Mouse (Mus musculus) liver, embryonic 13.5 days (tissue): ENCODE measurements around the gene Sstr2. TPM values are rescaled to one million over a fixed set of nuclear protein-coding genes. Genes with fewer than 3 reads are reported as not detected.

ENCODE experiments used
- ATAC-seq: fragments of 200-750 bp; cut with Nextera tagmentation; 2 replicates; pipeline ENCODE4 v1.8.0; 2017; ENCODE audit warnings: low read depth, mild to moderate bottlenecking, moderate number of reproducible peaks, moderate library complexity
- DNase-seq: peaks from one replicate; pipeline ENCODE4 v3.0.0; 2022
- H3K27ac ChIP-seq: fragments of 300-500 bp; sonication (generic); 2 replicates; pipeline ENCODE4 v1.5.1; 2015; ENCODE audit warnings: moderate library complexity, mild to moderate bottlenecking, inconsistent platforms
- H3K27me3 ChIP-seq: fragments of 300-500 bp; sonication (generic); 2 replicates; pipeline ENCODE4 v1.6.1; 2015; ENCODE audit warnings: mild to moderate bottlenecking, inconsistent platforms
- H3K36me3 ChIP-seq: fragments of 300-500 bp; sonication (generic); 2 replicates; pipeline ENCODE4 v1.6.1; 2015; ENCODE audit warnings: mild to moderate bottlenecking, inconsistent platforms
- H3K4me1 ChIP-seq: fragments of 300-500 bp; sonication (generic); replicated peaks from 2 replicates; pipeline ENCODE4 v1.6.1; 2015; ENCODE audit warnings: inconsistent platforms
- H3K4me2 ChIP-seq: fragments of 300-500 bp; sonication (generic); 2 replicates; pipeline ENCODE4 v1.6.1; 2015; ENCODE audit warnings: inconsistent platforms, mild to moderate bottlenecking, moderate library complexity
- H3K4me3 ChIP-seq: fragments of 300-500 bp; sonication (generic); replicated peaks from 2 replicates; pipeline ENCODE4 v1.5.1; 2015; ENCODE audit warnings: mild to moderate bottlenecking, inconsistent platforms
- H3K9ac ChIP-seq: fragments of 300-500 bp; sonication (generic); 2 replicates; pipeline ENCODE4 v1.6.1; 2015; ENCODE audit warnings: mild to moderate bottlenecking, inconsistent platforms
- H3K9me3 ChIP-seq: fragments of 300-500 bp; sonication (generic); replicated peaks from 2 replicates; pipeline ENCODE4 v1.6.1; 2016; ENCODE audit warnings: inconsistent platforms
- WGBS: fragments of 180-500 bp; shearing (Covaris S2); methylation state at CpG from one replicate; pipeline ENCODE4 v1.1.7; 2015; ENCODE audit not compliant: insufficient replicate concordance; 5-methylcytosine and 5-hydroxymethylcytosine counted together
- polyA plus RNA-seq: library from polyadenylated mRNA; unstranded; fragments of >200 nt; fragmentation: Nextera tagmentation; extraction: Ambion mirVana; gene quantifications from 2 replicates; pipeline ENCODE4 v1.2.1, GENCODE M21; 2015

Gene Sstr2
- polyA plus RNA-seq, 1 experiment from 2014 or later, result 2.7 TPM

- Histone ChIP-seq H3K9me3 (no peaks in the 10 kb centered on the region), H3K4me3 (no peak overlapping the region), H3K27me3 (no peaks in the 10 kb centered on the region), H3K27ac (no peak overlapping the region), H3K9ac (no peak overlapping the region), H3K36me3 (no peaks in the 10 kb centered on the region), H3K4me2 (no peak overlapping the region), H3K4me1 (0 out of 2 replicates have a peak, but pooled peaks cover 3% of the 10 kb centered on the region)
- 63% methylated on average over 12 of the region's 12 CpGs for WGBS
- no peak for DNase-seq
- ATAC-seq, result no peak
Measured at GRCm38 (mm10) chr11:113601616-113602343, 17.4 kb upstream of the Sstr2 start.

GRCm38 (mm10) chr11:113607556-113607955 is 11.6 kb upstream of the Sstr2 start:
- peaks cover 13% of the 10 kb centered on the region for H3K4me1 ChIP-seq
- H3K27me3 ChIP-seq, result no peaks in the 10 kb centered on the region
- H3K36me3 ChIP-seq, result no peaks in the 10 kb centered on the region
- no peak for ATAC-seq
- no peak for DNase-seq
- 81% methylated on average over 12 of the region's 12 CpGs for WGBS
- H3K9me3 ChIP-seq, result no peaks in the 10 kb centered on the region
- H3K27ac ChIP-seq, result no peak overlapping the region
- no peak overlapping the region for H3K4me2 ChIP-seq
- H3K9ac ChIP-seq, result no peak overlapping the region
- H3K4me3 ChIP-seq, result no peak overlapping the region

GRCm38 (mm10) chr11:113609581-113609980 is 9.6 kb upstream of the Sstr2 start:
- Histone ChIP-seq H3K36me3 (no peaks in the 10 kb centered on the region), H3K4me1 (peaks cover 13% of the 10 kb centered on the region), H3K4me2 (no peak overlapping the region), H3K27me3 (no peaks in the 10 kb centered on the region; the same call in 1 of the 2 replicates), H3K27ac (no peak overlapping the region), H3K9ac (no peak overlapping the region), H3K9me3 (no peaks in the 10 kb centered on the region), H3K4me3 (no peak overlapping the region)
- ATAC-seq (no peak), DNase-seq (no peak)
- 55% methylated on average over 5 of the region's 5 CpGs for WGBS

GRCm38 (mm10) chr11:113610266-113610665 is 8.9 kb upstream of the Sstr2 start:
- Histone ChIP-seq H3K4me1 (peaks cover 13% of the 10 kb centered on the region), H3K4me3 (no peak overlapping the region), H3K4me2 (no peak overlapping the region), H3K27me3 (no peaks in the 10 kb centered on the region; the same call in 1 of the 2 replicates), H3K36me3 (no peaks in the 10 kb centered on the region), H3K9ac (no peak overlapping the region), H3K27ac (peak overlapping the region; percentile 25), H3K9me3 (no peaks in the 10 kb centered on the region)
- ATAC-seq (no peak), DNase-seq (no peak)
- WGBS, result 36% methylated on average over 5 of the region's 5 CpGs

GRCm38 (mm10) chr11:113611112-113611646 is 8.0 kb upstream of the Sstr2 start:
- Histone ChIP-seq H3K27me3 (peaks cover 5% of the 10 kb centered on the region; the same call in 1 of the 2 replicates), H3K27ac (no peak overlapping the region), H3K4me1 (peaks cover 13% of the 10 kb centered on the region), H3K9ac (no peak overlapping the region), H3K36me3 (no peaks in the 10 kb centered on the region), H3K9me3 (no peaks in the 10 kb centered on the region), H3K4me2 (0 out of 2 replicates have a peak overlapping the region, but pooled peaks have one; percentile 19), H3K4me3 (no peak overlapping the region)
- 72% methylated on average over 10 of the region's 10 CpGs for WGBS
- ATAC-seq (no peak), DNase-seq (no peak)

- DNase-seq, result no peak
- Histone ChIP-seq H3K4me3 (no peak overlapping the region), H3K9ac (no peak overlapping the region), H3K27me3 (peaks cover 5% of the 10 kb centered on the region; the same call in 1 of the 2 replicates), H3K36me3 (no peaks in the 10 kb centered on the region), H3K9me3 (no peaks in the 10 kb centered on the region), H3K27ac (no peak overlapping the region; the same call in 1 of the 2 replicates), H3K4me1 (peaks cover 13% of the 10 kb centered on the region), H3K4me2 (peak overlapping the region; percentile 19)
- ATAC-seq, result peak; percentile 32; the same call in 1 of the 2 replicates
- 23% methylated on average over 24 of the region's 24 CpGs for WGBS
Measured at GRCm38 (mm10) chr11:113611664-113612611, 7.2 kb upstream of the Sstr2 start.

- Histone ChIP-seq H3K27ac (no peak overlapping the region), H3K4me3 (no peak overlapping the region)
Measured at GRCm38 (mm10) chr11:113614476-113614875, 4.7 kb upstream of the Sstr2 start.

GRCm38 (mm10) chr11:113617132-113617911 is 1.8 kb upstream of the Sstr2 start:
- H3K36me3 ChIP-seq, result no peaks in the 10 kb centered on the region
- no peak overlapping the region for H3K4me3 ChIP-seq
- H3K4me2 ChIP-seq, result no peak overlapping the region
- H3K9ac ChIP-seq, result no peak overlapping the region
- ATAC-seq, result peak; percentile 66
- H3K27me3 ChIP-seq, result peaks cover 49% of the 10 kb centered on the region
- no peaks in the 10 kb centered on the region for H3K9me3 ChIP-seq
- peak overlapping the region; percentile 58 for H3K27ac ChIP-seq
- peak; percentile 34 for DNase-seq
- WGBS, result 40% methylated on average over 14 of the region's 14 CpGs
- H3K4me1 ChIP-seq, result peaks cover 14% of the 10 kb centered on the region; the same call in 1 of the 2 replicates

More at GRCm38 (mm10) chr11:113614476-113614875, 4.7 kb upstream of the Sstr2 start:
- no peak for ATAC-seq
- H3K9ac ChIP-seq, result no peak overlapping the region
- no peak for DNase-seq
- H3K36me3 ChIP-seq, result no peaks in the 10 kb centered on the region
- peaks cover 22% of the 10 kb centered on the region for H3K4me1 ChIP-seq
- 19% methylated on average over 6 of the region's 6 CpGs for WGBS
- no peak overlapping the region for H3K4me2 ChIP-seq
- no peaks in the 10 kb centered on the region for H3K9me3 ChIP-seq
- H3K27me3 ChIP-seq, result peaks cover 23% of the 10 kb centered on the region

- Histone ChIP-seq H3K27ac (0 out of 2 replicates have a peak overlapping the region, but pooled peaks have one; percentile 58), H3K4me3 (peak overlapping the region; percentile 49; the same call in 1 of the 2 replicates)
Measured at GRCm38 (mm10) chr11:113618303-113618671, 855 bp upstream of the Sstr2 start.

GRCm38 (mm10) chr11:113619420-113620080 is 408 bp downstream of the Sstr2 start:
- Histone ChIP-seq H3K4me2 (peak overlapping the region; percentile 65), H3K9ac (peak overlapping the region; percentile 26; the same call in 1 of the 2 replicates), H3K27ac (no peak overlapping the region), H3K27me3 (peaks cover 49% of the 10 kb centered on the region), H3K4me1 (peaks cover 14% of the 10 kb centered on the region; the same call in 1 of the 2 replicates), H3K36me3 (no peaks in the 10 kb centered on the region), H3K9me3 (no peaks in the 10 kb centered on the region), H3K4me3 (peak overlapping the region; percentile 49)
- 4% methylated on average over 31 of the region's 31 CpGs for WGBS
- DNase-seq, result no peak
- 0 out of 2 replicates have a peak, but pooled peaks have one; percentile 2 for ATAC-seq

More at GRCm38 (mm10) chr11:113618303-113618671, 855 bp upstream of the Sstr2 start:
- H3K27me3 ChIP-seq, result peaks cover 49% of the 10 kb centered on the region
- no peaks in the 10 kb centered on the region for H3K36me3 ChIP-seq
- peaks cover 14% of the 10 kb centered on the region; the same call in 1 of the 2 replicates for H3K4me1 ChIP-seq
- no peaks in the 10 kb centered on the region for H3K9me3 ChIP-seq
- WGBS, result 19% methylated on average over 4 of the region's 4 CpGs
- peak overlapping the region; percentile 65 for H3K4me2 ChIP-seq
- no peak overlapping the region; the same call in 1 of the 2 replicates for H3K9ac ChIP-seq
- DNase-seq, result no peak
- no peak for ATAC-seq
